Mouse (Mus musculus) G1E (cell line): Measurements from ENCODE around the gene Taar3. TPM values are rescaled to one million over a fixed set of nuclear protein-coding genes. Genes with fewer than 3 reads are reported as not detected.
A peak's percentile ranks its signal among the peaks of the same experiment; 100 is the strongest.

Source experiments
- ATAC-seq: 2 replicates; pipeline ENCODE4 v1.8.0; 2016; ENCODE audit warnings: mild to moderate bottlenecking; ENCODE audit not compliant: insufficient number of reproducible peaks, poor library complexity, low FRiP score, severe bottlenecking; ENCODE audit errors: extremely low read depth
- DNase-seq: peaks from one replicate; pipeline ENCODE4 v3.0.0; 2012; ENCODE audit warnings: low spot score
- H3K27me3 ChIP-seq: 2 replicates; pipeline ENCODE4 v1.6.1; 2012; ENCODE audit warnings: mild to moderate bottlenecking, low read length, inconsistent platforms; ENCODE audit not compliant: insufficient read depth
- H3K36me3 ChIP-seq: replicated peaks from 2 replicates; pipeline ENCODE3; 2012; ENCODE audit warnings: mild to moderate bottlenecking, inconsistent platforms
- H3K4me1 ChIP-seq: 2 replicates; pipeline ENCODE4 v1.6.1; 2012; ENCODE audit warnings: low read depth, low read length, inconsistent platforms, mixed read lengths; ENCODE audit not compliant: insufficient read depth
- H3K4me3 ChIP-seq: 2 replicates; pipeline ENCODE4 v1.5.1; 2012; ENCODE audit warnings: low read depth, mild to moderate bottlenecking, inconsistent platforms, low read length, moderate library complexity, mixed read lengths
- H3K9me3 ChIP-seq: replicated peaks from 2 replicates; pipeline ENCODE4 v1.6.1; 2012; ENCODE audit warnings: inconsistent platforms
- CTCF ChIP-seq: IDR thresholded peaks from 2 replicates; pipeline ENCODE4 v1.5.1; 2012; ENCODE audit warnings: low read depth, low read length, inconsistent platforms, mixed read lengths
- GATA1 ChIP-seq: IDR thresholded peaks from 2 replicates; pipeline ENCODE4 v1.6.1; 2012; ENCODE audit warnings: borderline replicate concordance, low read length, inconsistent platforms, mixed read lengths
- GATA2 ChIP-seq: IDR thresholded peaks from 2 replicates; pipeline ENCODE4 v1.6.1; 2012; ENCODE audit warnings: low read depth, low read length, inconsistent platforms, borderline replicate concordance
- POLR2AphosphoS5 ChIP-seq: IDR thresholded peaks from 2 replicates; pipeline ENCODE4 v1.6.1; 2012; ENCODE audit warnings: low read depth, low read length, inconsistent platforms; ENCODE audit not compliant: insufficient replicate concordance
- TAL1 ChIP-seq: conservative IDR thresholded peaks from 2 replicates; pipeline ENCODE4 v1.6.1; 2012; ENCODE audit warnings: low read depth, low read length, inconsistent platforms, mixed read lengths
- polyA plus RNA-seq: library from polyadenylated mRNA; stranded (reverse); fragments of >175 nt; gene quantifications from 2 replicates; pipeline ENCODE4 v1.2.3, GENCODE M21; 2012
- total RNA-seq, 2 experiments: library from RNA; stranded (forward) in 1 of 2; stranded (reverse) in 1 of 2; fragments of 200-1000 nt in 1 of 2; fragments of >200 nt in 1 of 2; fragmentation: Nextera tagmentation in 1 of 2; gene quantifications; 2 replicates each; pipeline ENCODE4 v1.2.3; 2014 to 2017

Gene Taar3
- total and polyA plus RNA-seq, 3 experiments = 0.11 TPM; not detected in 2

DNA sequence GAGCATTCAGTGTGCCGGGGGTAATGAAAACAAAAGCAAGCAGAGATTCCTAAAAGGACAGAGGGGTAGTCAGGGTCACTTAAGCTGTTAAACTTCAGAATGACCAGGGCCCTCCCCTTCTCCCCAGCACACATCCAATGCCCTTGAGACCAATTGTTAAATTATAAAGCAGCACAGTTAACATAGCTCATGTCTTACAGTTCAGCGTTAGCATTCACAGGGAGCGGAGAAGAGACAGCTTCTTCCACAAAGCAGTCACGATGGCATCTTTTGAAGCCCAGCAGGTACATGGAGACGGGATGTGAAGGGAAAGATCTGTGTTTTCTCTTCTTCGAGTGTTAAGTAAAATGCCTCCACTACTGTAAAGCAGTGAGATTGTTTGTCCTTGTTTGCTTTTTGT, 11.0 kb upstream of the Taar3 start, which contains the start of gene Taar2:
Taar2 (plus strand) TSS at position 261 of the 400 bp plus-strand sequence.
- no peak for DNase-seq
- TF ChIP-seq GATA2 = no peak
- no peak for TF ChIP-seq CTCF
- no peak for TF ChIP-seq TAL1
- no peak for TF ChIP-seq GATA1
- TF ChIP-seq POLR2AphosphoS5 = no peak
- Histone ChIP-seq H3K4me1 (no peaks in the 10 kb centered on the region), H3K4me3 (no peak within 1 kb of the TSS), H3K9me3 (no peaks in the 10 kb centered on the region), H3K27me3 (no peaks in the 10 kb centered on the region), H3K36me3 (no peaks in the 10 kb centered on the region)
- ATAC-seq = no peak; the same call in 1 of the 2 replicates

DNA sequence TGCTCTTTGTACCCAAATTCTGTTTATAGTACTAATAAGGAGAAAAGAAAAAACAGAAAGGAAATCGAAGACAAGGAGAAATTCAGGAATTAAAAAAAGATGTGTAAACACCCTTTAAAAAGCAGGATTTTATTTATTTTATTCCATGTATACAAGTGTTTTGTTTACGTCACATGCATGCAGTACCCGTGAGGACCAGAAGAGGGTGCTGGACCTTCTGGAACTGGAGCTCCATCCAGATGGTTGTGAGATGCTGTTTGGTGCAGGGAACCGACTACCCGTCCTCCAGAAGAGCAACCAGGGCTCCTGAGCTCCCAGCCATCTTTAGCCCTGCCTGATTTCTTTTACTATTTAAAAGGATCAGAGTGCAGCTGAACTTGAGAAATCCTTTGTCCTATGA, 6.9 kb upstream of the Taar3 start:
- no peak for ATAC-seq
- no peaks in the 10 kb centered on the region for H3K4me1 ChIP-seq
- no peaks in the 10 kb centered on the region for H3K9me3 ChIP-seq
- no peaks in the 10 kb centered on the region for H3K36me3 ChIP-seq
- DNase-seq = no peak
- H3K27me3 ChIP-seq = no peaks in the 10 kb centered on the region
- no peak overlapping the region for H3K4me3 ChIP-seq
- no peak for TF ChIP-seq POLR2AphosphoS5
- no peak for TF ChIP-seq TAL1
- no peak for TF ChIP-seq GATA1
- peak; percentile 40; the same call in 1 of the 2 replicates for TF ChIP-seq CTCF
- no peak for TF ChIP-seq GATA2

DNA sequence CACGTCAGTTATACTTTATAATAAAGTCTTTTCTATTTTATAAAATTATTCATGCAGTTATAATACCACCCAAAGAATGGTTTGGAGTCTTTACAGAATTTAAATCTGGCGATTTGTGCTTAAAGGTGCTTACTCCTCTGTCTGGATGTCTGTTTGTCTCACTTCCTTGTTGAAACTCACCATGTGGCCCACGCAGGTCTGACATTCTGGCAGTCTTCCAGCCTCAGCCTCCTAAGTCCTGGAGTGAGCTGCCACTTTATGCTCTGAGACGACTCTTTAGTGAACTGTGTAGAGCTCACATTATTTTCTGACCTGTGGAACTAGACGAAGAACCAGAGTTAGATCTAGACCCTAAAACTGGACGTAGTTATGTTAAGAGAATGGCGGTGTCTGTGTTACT, 1.3 kb upstream of the Taar3 start:
- no peak for ATAC-seq
- H3K27me3 ChIP-seq = 0 out of 2 replicates have a peak, but pooled peaks cover 2% of the 10 kb centered on the region
- DNase-seq = no peak
- H3K4me3 ChIP-seq = no peak overlapping the region
- no peaks in the 10 kb centered on the region for H3K4me1 ChIP-seq
- no peaks in the 10 kb centered on the region for H3K9me3 ChIP-seq
- H3K36me3 ChIP-seq = no peaks in the 10 kb centered on the region
- TF ChIP-seq TAL1 (no peak), GATA2 (no peak), POLR2AphosphoS5 (no peak), GATA1 (no peak), CTCF (no peak)

DNA sequence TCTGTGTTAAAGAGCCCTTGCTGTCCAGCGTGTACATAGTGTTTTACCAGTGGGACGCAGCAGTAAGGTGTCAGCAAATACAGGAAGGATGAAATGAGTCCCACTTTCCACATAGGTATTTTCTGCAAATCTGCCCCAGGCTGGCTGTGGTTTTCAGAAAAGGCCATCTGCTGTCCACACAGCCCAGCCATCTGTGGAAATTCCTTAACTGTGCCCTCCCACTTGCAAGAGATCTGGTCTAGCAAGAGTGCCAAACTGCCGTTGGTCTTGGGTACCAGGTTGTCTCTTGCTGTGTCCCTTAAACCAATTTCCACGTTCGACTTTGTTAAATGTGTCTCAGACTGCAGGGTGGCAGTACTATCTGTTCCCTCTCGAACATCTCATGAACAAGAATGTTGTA, 2.4 kb downstream of the Taar3 start:
- TF ChIP-seq GATA2 (no peak), CTCF (no peak), GATA1 (no peak), TAL1 (no peak), POLR2AphosphoS5 (no peak)
- H3K4me3 ChIP-seq = no peak overlapping the region
- ATAC-seq = no peak
- no peaks in the 10 kb centered on the region for H3K36me3 ChIP-seq
- H3K9me3 ChIP-seq = no peaks in the 10 kb centered on the region
- H3K27me3 ChIP-seq = 0 out of 2 replicates have a peak, but pooled peaks cover 2% of the 10 kb centered on the region
- no peak for DNase-seq
- H3K4me1 ChIP-seq = no peaks in the 10 kb centered on the region

DNA sequence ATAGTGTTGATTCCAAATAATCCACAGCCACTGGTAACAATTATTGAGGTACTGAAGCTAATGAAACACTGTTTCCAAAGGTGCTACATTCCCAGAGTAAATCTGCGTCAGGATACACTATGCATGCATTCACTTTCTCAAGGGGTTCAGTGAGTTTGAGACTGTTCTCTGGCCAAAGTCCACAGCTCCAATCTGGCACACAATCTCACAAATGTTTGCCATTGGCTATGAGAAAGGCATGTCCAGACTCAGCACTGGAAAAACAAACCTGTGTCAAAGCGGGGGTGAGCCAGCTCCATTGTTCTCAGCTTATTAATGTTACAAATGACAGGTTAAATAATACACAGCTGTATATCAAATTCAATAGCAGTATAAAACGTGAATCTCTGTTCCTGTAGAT, 9.7 kb downstream of the Taar3 start:
- ATAC-seq (no peak), DNase-seq (no peak)
- Histone ChIP-seq H3K9me3 (no peaks in the 10 kb centered on the region), H3K4me1 (no peaks in the 10 kb centered on the region), H3K36me3 (no peaks in the 10 kb centered on the region), H3K27me3 (no peaks in the 10 kb centered on the region), H3K4me3 (no peak overlapping the region)
- TF ChIP-seq TAL1 (no peak), CTCF (no peak), GATA1 (no peak), POLR2AphosphoS5 (no peak), GATA2 (no peak)

DNA sequence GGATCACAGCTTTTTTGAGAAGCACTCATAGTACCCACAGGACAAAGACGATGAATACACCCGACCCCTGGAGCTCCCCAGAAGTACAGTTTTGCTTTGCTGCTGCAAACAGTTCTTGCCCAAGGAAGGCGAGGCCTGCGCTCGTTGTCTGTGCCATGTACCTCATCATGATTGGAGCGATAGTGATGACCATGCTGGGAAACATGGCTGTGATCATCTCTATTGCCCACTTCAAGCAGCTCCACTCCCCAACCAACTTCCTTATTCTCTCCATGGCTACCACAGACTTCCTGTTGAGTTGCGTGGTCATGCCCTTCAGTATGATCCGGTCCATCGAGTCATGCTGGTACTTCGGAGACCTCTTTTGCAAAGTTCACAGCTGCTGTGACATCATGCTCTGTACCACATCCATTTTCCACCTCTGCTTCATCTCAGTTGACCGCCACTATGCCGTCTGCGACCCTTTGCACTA, 11.1 kb downstream of the Taar3 start, which contains the start of gene Taar4:
Taar4 (plus strand) TSS at position 51 of the 472 bp plus-strand sequence.
- Histone ChIP-seq H3K9me3 (no peaks in the 10 kb centered on the region), H3K4me1 (no peaks in the 10 kb centered on the region), H3K27me3 (no peaks in the 10 kb centered on the region), H3K36me3 (no peaks in the 10 kb centered on the region), H3K4me3 (no peak within 1 kb of the TSS)
- no peak for ATAC-seq
- DNase-seq = no peak
- TF ChIP-seq GATA1 (no peak), GATA2 (no peak), CTCF (no peak), POLR2AphosphoS5 (no peak), TAL1 (no peak)
